Mouse (Mus musculus) embryonic facial prominence, embryonic 11.5 days (tissue): ENCODE data around the gene Jund. TPM values are rescaled to one million over a fixed set of nuclear protein-coding genes. Genes with fewer than 3 reads are reported as not detected.
A peak's percentile ranks its signal among the peaks of the same experiment; 100 is the strongest.

Experiments
- ATAC-seq: fragments of 200-750 bp; cut with Nextera tagmentation; replicated peaks from 2 replicates; pipeline ENCODE4 v1.8.0; 2017; ENCODE audit warnings: low read depth; ENCODE audit not compliant: insufficient number of reproducible peaks, low FRiP score, low TSS enrichment
- DNase-seq: peaks from one replicate; pipeline ENCODE4 v3.0.0-alpha.2; 2015; ENCODE audit warnings: low spot score
- H3K27ac ChIP-seq: fragments of 300-500 bp; sonication (generic); replicated peaks from 2 replicates; pipeline ENCODE4 v1.5.1; 2014; ENCODE audit warnings: mild to moderate bottlenecking, low read depth, low read length, control low read depth
- H3K27me3 ChIP-seq: fragments of 300-500 bp; sonication (generic); 2 replicates; pipeline ENCODE4 v1.6.1; 2014; ENCODE audit warnings: mild to moderate bottlenecking, low read length, moderate library complexity, mixed read lengths; ENCODE audit not compliant: control insufficient read depth, insufficient read depth
- H3K36me3 ChIP-seq: fragments of 300-500 bp; sonication (generic); replicated peaks from 2 replicates; pipeline ENCODE4 v1.6.1; 2014; ENCODE audit warnings: low read depth, mild to moderate bottlenecking, low read length, moderate library complexity, mixed read lengths; ENCODE audit not compliant: control insufficient read depth, insufficient read depth
- H3K4me1 ChIP-seq: fragments of 300-500 bp; sonication (generic); 2 replicates; pipeline ENCODE4 v1.6.1; 2014; ENCODE audit warnings: low read length, mixed read lengths; ENCODE audit not compliant: control insufficient read depth, insufficient read depth
- H3K4me2 ChIP-seq: fragments of 300-500 bp; sonication (generic); 2 replicates; pipeline ENCODE4 v1.6.1; 2014; ENCODE audit warnings: low read depth, mild to moderate bottlenecking, control low read depth, low read length, moderate library complexity
- H3K4me3 ChIP-seq: fragments of 300-500 bp; sonication (generic); 2 replicates; pipeline ENCODE4 v1.5.1; 2014; ENCODE audit warnings: low read depth, low read length, control low read depth
- H3K9ac ChIP-seq: fragments of 300-500 bp; sonication (generic); replicated peaks from 2 replicates; pipeline ENCODE4 v1.6.1; 2014; ENCODE audit warnings: mild to moderate bottlenecking, control low read depth, low read length
- H3K9me3 ChIP-seq: fragments of 300-500 bp; sonication (generic); replicated peaks from 2 replicates; pipeline ENCODE4 v1.6.1; 2016; ENCODE audit warnings: mild to moderate bottlenecking, low read length, inconsistent platforms, mixed read lengths; ENCODE audit not compliant: control insufficient read depth
- WGBS: fragments of 180-500 bp; shearing (Covaris S2); extraction: QIAGEN DNeasy Blood & Tissue Kit; methylation state at CpG from one replicate; pipeline ENCODE4 v1.1.7; 2014; 5-methylcytosine and 5-hydroxymethylcytosine counted together
- polyA plus RNA-seq: library from polyadenylated mRNA; unstranded; fragments of >200 nt; fragmentation: Nextera tagmentation; extraction: Ambion mirVana; gene quantifications from 2 replicates; pipeline ENCODE4 v1.2.1, GENCODE M21; 2014

Gene Jund
- polyA plus RNA-seq, 1 experiment from 2014 or later, result 104 TPM

- Histone ChIP-seq H3K27me3 (peaks cover 18% of the 10 kb centered on the region), H3K4me3 (no peak overlapping the region), H3K36me3 (no peaks in the 10 kb centered on the region), H3K4me1 (peaks cover 2% of the 10 kb centered on the region; the same call in 1 of the 2 replicates), H3K9ac (no peak overlapping the region), H3K9me3 (no peaks in the 10 kb centered on the region), H3K4me2 (no peak overlapping the region), H3K27ac (no peak overlapping the region)
- 26% methylated on average over 14 of the region's 14 CpGs for WGBS
- DNase-seq, result peak; percentile 61
- no peak for ATAC-seq
These were observed 27.2 kb downstream of the Jund start for GRCm38 (mm10) chr8:70725792-70726447.

- H3K4me1 ChIP-seq, result peaks cover 2% of the 10 kb centered on the region; the same call in 1 of the 2 replicates
- ATAC-seq, result no peak
- no peak for DNase-seq
- H3K4me3 ChIP-seq, result no peak overlapping the region
- H3K4me2 ChIP-seq, result no peak overlapping the region
- H3K27ac ChIP-seq, result no peak overlapping the region
- H3K36me3 ChIP-seq, result no peaks in the 10 kb centered on the region
- no peaks in the 10 kb centered on the region for H3K9me3 ChIP-seq
- H3K27me3 ChIP-seq, result peaks cover 19% of the 10 kb centered on the region
- 43% methylated on average over 11 of the region's 11 CpGs for WGBS
- no peak overlapping the region for H3K9ac ChIP-seq
These were observed 28.0 kb downstream of the Jund start for GRCm38 (mm10) chr8:70726721-70727120.

GRCm38 (mm10) chr8:70729808-70730475 is 31.2 kb downstream of the Jund start:
- ATAC-seq, result no peak
- no peaks in the 10 kb centered on the region for H3K9me3 ChIP-seq
- H3K4me1 ChIP-seq, result peaks cover 2% of the 10 kb centered on the region; the same call in 1 of the 2 replicates
- 3% methylated on average over 34 of the region's 34 CpGs for WGBS
- peak overlapping the region; percentile 37; the same call in 1 of the 2 replicates for H3K9ac ChIP-seq
- H3K4me2 ChIP-seq, result peak overlapping the region; percentile 29
- peaks cover 19% of the 10 kb centered on the region for H3K27me3 ChIP-seq
- 0 out of 2 replicates have a peak overlapping the region, but pooled peaks have one; percentile 5 for H3K4me3 ChIP-seq
- no peak for DNase-seq
- no peaks in the 10 kb centered on the region for H3K36me3 ChIP-seq
- no peak overlapping the region for H3K27ac ChIP-seq

- Histone ChIP-seq H3K4me1 (peaks cover 2% of the 10 kb centered on the region; the same call in 1 of the 2 replicates), H3K36me3 (no peaks in the 10 kb centered on the region), H3K27ac (no peak overlapping the region), H3K27me3 (peaks cover 19% of the 10 kb centered on the region), H3K4me2 (no peak overlapping the region), H3K9me3 (no peaks in the 10 kb centered on the region), H3K9ac (no peak overlapping the region), H3K4me3 (no peak overlapping the region)
- no peak for ATAC-seq
- WGBS, result 89% methylated on average over 4 of the region's 4 CpGs
- no peak for DNase-seq
These were observed 32.2 kb downstream of the Jund start for GRCm38 (mm10) chr8:70730956-70731355.

- Histone ChIP-seq H3K4me1 (no peaks in the 10 kb centered on the region), H3K9ac (no peak overlapping the region), H3K4me3 (no peak overlapping the region), H3K27me3 (peaks cover 10% of the 10 kb centered on the region), H3K27ac (no peak overlapping the region), H3K9me3 (no peaks in the 10 kb centered on the region), H3K36me3 (no peaks in the 10 kb centered on the region), H3K4me2 (no peak overlapping the region)
- 66% methylated on average over 5 of the region's 5 CpGs for WGBS
- no peak for ATAC-seq
- no peak for DNase-seq
These were observed 39.0 kb downstream of the Jund start for GRCm38 (mm10) chr8:70737705-70738104.

GRCm38 (mm10) chr8:70738211-70738610 is 39.5 kb downstream of the Jund start:
- H3K27me3 ChIP-seq, result peaks cover 14% of the 10 kb centered on the region
- ATAC-seq, result no peak

GRCm38 (mm10) chr8:70741661-70742060 is 42.9 kb downstream of the Jund start:
- Histone ChIP-seq H3K27ac (no peak overlapping the region), H3K9me3 (no peaks in the 10 kb centered on the region), H3K4me2 (no peak overlapping the region), H3K9ac (no peak overlapping the region), H3K4me3 (no peak overlapping the region), H3K27me3 (peaks cover 37% of the 10 kb centered on the region), H3K4me1 (peaks cover 9% of the 10 kb centered on the region), H3K36me3 (no peaks in the 10 kb centered on the region)
- WGBS, result 50% methylated on average over 5 of the region's 5 CpGs
- ATAC-seq (no peak), DNase-seq (no peak)

More at GRCm38 (mm10) chr8:70738211-70738610, 39.5 kb downstream of the Jund start:
- Histone ChIP-seq H3K9ac (no peak overlapping the region), H3K4me2 (no peak overlapping the region), H3K36me3 (no peaks in the 10 kb centered on the region), H3K27ac (no peak overlapping the region), H3K4me3 (no peak overlapping the region), H3K9me3 (no peaks in the 10 kb centered on the region), H3K4me1 (peaks cover 4% of the 10 kb centered on the region)
- 61% methylated on average over 3 of the region's 3 CpGs for WGBS
- DNase-seq, result no peak

- Histone ChIP-seq H3K9me3 (no peaks in the 10 kb centered on the region), H3K36me3 (no peaks in the 10 kb centered on the region), H3K27me3 (peaks cover 41% of the 10 kb centered on the region), H3K9ac (no peak overlapping the region), H3K4me2 (no peak overlapping the region), H3K4me3 (no peak overlapping the region), H3K4me1 (peaks cover 9% of the 10 kb centered on the region), H3K27ac (no peak overlapping the region)
- WGBS, result 63% methylated on average over 11 of the region's 11 CpGs
- ATAC-seq (no peak), DNase-seq (no peak)
These were observed 43.4 kb downstream of the Jund start for GRCm38 (mm10) chr8:70742176-70742575.
